Comparison of ENCODE assay signal across 8 mouse cellular contexts in the genomic region with DNA sequence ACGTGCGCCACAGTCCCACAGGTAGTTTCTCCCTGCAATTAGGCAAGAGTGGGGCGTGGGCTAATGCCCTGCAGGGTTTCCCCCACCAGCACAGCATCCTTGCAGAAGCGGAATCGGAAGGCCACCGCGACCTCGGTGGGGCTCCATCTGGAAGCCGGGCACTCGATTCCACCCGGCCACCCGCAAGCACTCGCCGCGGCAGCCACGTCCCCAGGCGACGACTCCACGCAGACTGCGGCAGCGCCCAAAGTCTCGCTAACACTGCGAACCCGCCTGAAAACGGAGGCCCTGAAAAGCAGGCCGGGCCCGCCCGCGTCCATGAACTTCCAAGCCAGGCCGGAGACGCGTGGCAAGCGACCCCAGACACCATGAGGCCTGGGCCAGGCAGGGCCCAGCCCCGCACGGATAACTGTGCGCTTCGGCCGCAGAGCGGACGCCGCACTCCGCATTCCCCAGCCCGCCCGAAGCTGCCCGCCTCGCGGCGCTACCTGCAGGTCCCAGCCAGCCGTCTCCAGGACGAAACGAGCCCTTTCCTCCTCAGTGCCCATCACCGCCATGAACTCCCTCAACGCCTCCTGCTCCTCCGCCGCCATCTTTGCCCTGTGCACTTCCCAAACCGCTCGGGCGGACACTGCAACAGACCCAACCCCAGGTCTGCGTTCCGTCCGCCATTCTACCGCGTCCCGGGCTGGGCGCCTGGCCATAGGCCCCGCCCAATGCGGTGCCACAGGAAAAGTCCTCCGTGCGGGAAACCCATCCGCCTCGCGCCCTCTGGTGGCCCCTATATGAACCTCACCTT.
DNase-seq lines count a peak whose midpoint lies in the region; ATAC-seq and TF ChIP-seq lines count a peak whose summit lies in the region.
"Not testable (repeated sequence)": the region's sequence is repeated elsewhere in the genome, so short reads cannot be mapped to it uniquely, and the experiment has no call there.

No protein-coding gene starts in this region.

- 8% methylated on average over 63 of the region's 72 CpGs for WGBS in forebrain, postnatal 0 days
- 1% methylated on average over 70 of the region's 72 CpGs for WGBS in lung, adult 2 months

- peak; percentile 99 to 100 for DNase-seq in cerebellum, adult 18-20 months
- peak; percentile 99 for DNase-seq in forebrain, postnatal 0 days
- DNase-seq in heart, postnatal 36 days: peak; percentile 100
- DNase-seq in layer of hippocampus, adult 2 months (ENCODE audit: low spot score in 2 of 2): peak; percentile 100
- DNase-seq in lung, adult 2 months: peak; percentile 100
- peak; percentile 94 for DNase-seq in testis, postnatal 14 days (ENCODE audit: low spot score)

- H3K9ac ChIP-seq in forebrain, postnatal 0 days: peak overlapping the region; percentile 58

- TF ChIP-seq POLR2A in lung, adult 2 months (IDR thresholded peaks at IDR 0.05; ENCODE audit: borderline replicate concordance, extremely low read depth, low read depth, low read length): peak; percentile 16; the same call in 1 of the 2 replicates

- H3K9me3 ChIP-seq in E14TG2a.4 (ENCODE audit: low read length); forebrain, postnatal 0 days (ENCODE audit: low read length): not testable (repeated sequence)

- intact Hi-C loops in heart, postnatal 36 days (cut with DNase I): not testable (repeated sequence)

- H3K36me3 ChIP-seq in E14TG2a.4 (ENCODE audit: insufficient read depth, low read length); forebrain, postnatal 0 days (ENCODE audit: insufficient read depth): not testable (repeated sequence)

- not testable (repeated sequence) for H3K4me1 ChIP-seq in E14TG2a.4 (replicated peaks; ENCODE audit: low read depth, low read length); forebrain, postnatal 0 days (ENCODE audit: insufficient read depth); lung, adult 2 months (ENCODE audit: control insufficient read depth, insufficient read depth, low read length)

- peak overlapping the region; percentile 74 for H3K4me3 ChIP-seq in E14TG2a.4 (replicated peaks; ENCODE audit: low read length)
- peak overlapping the region; percentile 38 for H3K4me3 ChIP-seq in forebrain, postnatal 0 days (ENCODE audit: low read depth, low read length)
- peak overlapping the region; percentile 65 for H3K4me3 ChIP-seq in layer of hippocampus, adult 2 months
- peak overlapping the region; percentile 66 for H3K4me3 ChIP-seq in lung, adult 2 months (replicated peaks; ENCODE audit: extremely low read depth, low read depth, low read length)

- TF ChIP-seq CTCF in E14TG2a.4 (conservative IDR thresholded peaks at IDR 0.05; ENCODE audit: low read length): peak; percentile 73
- TF ChIP-seq CTCF in forebrain, postnatal 0 days (IDR thresholded peaks at IDR 0.05; ENCODE audit: low read depth): peak; percentile 85
- TF ChIP-seq CTCF in layer of hippocampus, adult 2 months (conservative IDR thresholded peaks at IDR 0.05): peak; percentile 78
- TF ChIP-seq CTCF in lung, adult 2 months (IDR thresholded peaks at IDR 0.05; ENCODE audit: insufficient read depth, low read length): peak; percentile 57

- not testable (repeated sequence) for H3K27me3 ChIP-seq in E14TG2a.4 (ENCODE audit: insufficient read depth, low read length); forebrain, postnatal 0 days (ENCODE audit: insufficient read depth, low read length)

- H3K27ac ChIP-seq in forebrain, postnatal 0 days (ENCODE audit: low read depth, low read length): peak overlapping the region; percentile 54; the same call in 1 of the 2 replicates
- peak overlapping the region; percentile 80 for H3K27ac ChIP-seq in layer of hippocampus, adult 2 months

- peak; percentile 100 for ATAC-seq in forebrain, postnatal 0 days
- peak; percentile 100 for ATAC-seq in neutrophil, adult 5-6 weeks (ENCODE audit: extremely low read depth, insufficient number of reproducible peaks, low FRiP score, poor library complexity, severe bottlenecking)

- H3K4me2 ChIP-seq in forebrain, postnatal 0 days (ENCODE audit: low read depth): peak overlapping the region; percentile 35

Comparison
In these comparisons a context has a peak if more than half of its experiments do, and no peak if none do; other contexts are left out.
1. Peak in every context shown above with its lines: DNase-seq, ATAC-seq, H3K4me3 ChIP-seq and H3K27ac ChIP-seq.